Mouse (Mus musculus) heart, embryonic 13.5 days (tissue): ENCODE measurements around the gene Gm21921. TPM values are rescaled to one million over a fixed set of nuclear protein-coding genes. Genes with fewer than 3 reads are reported as not detected.
"Not testable (repeated sequence)": the region's sequence is repeated elsewhere in the genome, so short reads cannot be mapped to it uniquely, and the experiment has no call there.

Source experiments
- ATAC-seq: fragments of 200-750 bp; cut with Nextera tagmentation; 2 replicates; pipeline ENCODE4 v1.8.0; 2017; ENCODE audit warnings: moderate TSS enrichment; ENCODE audit not compliant: insufficient number of reproducible peaks, low FRiP score, low TSS enrichment; ENCODE audit errors: extremely low read depth
- H3K27ac ChIP-seq: fragments of 300-500 bp; sonication (generic); replicated peaks from 2 replicates; pipeline ENCODE4 v1.5.1; 2015; ENCODE audit warnings: moderate library complexity, mild to moderate bottlenecking, inconsistent platforms
- H3K27me3 ChIP-seq: fragments of 300-500 bp; sonication (generic); replicated peaks from 2 replicates; pipeline ENCODE4 v1.6.1; 2015; ENCODE audit warnings: mild to moderate bottlenecking, inconsistent platforms
- H3K36me3 ChIP-seq: fragments of 300-500 bp; sonication (generic); 2 replicates; pipeline ENCODE4 v1.6.1; 2015; ENCODE audit warnings: mild to moderate bottlenecking, inconsistent platforms
- H3K4me1 ChIP-seq: fragments of 300-500 bp; sonication (generic); 2 replicates; pipeline ENCODE4 v1.6.1; 2015; ENCODE audit warnings: inconsistent platforms
- H3K4me2 ChIP-seq: fragments of 300-500 bp; sonication (generic); 2 replicates; pipeline ENCODE4 v1.6.1; 2015; ENCODE audit warnings: inconsistent platforms, mild to moderate bottlenecking, moderate library complexity
- H3K4me3 ChIP-seq: fragments of 300-500 bp; sonication (generic); 2 replicates; pipeline ENCODE4 v1.5.1; 2015; ENCODE audit warnings: moderate library complexity, mild to moderate bottlenecking, inconsistent platforms
- H3K9ac ChIP-seq: fragments of 300-500 bp; sonication (generic); 2 replicates; pipeline ENCODE4 v1.6.1; 2015; ENCODE audit warnings: inconsistent platforms, mild to moderate bottlenecking, moderate library complexity
- H3K9me3 ChIP-seq: fragments of 300-500 bp; sonication (generic); 2 replicates; pipeline ENCODE4 v1.6.1; 2016; ENCODE audit warnings: inconsistent platforms
- WGBS: fragments of 180-500 bp; shearing (Covaris S2); methylation state at CpG from one replicate; pipeline ENCODE4 v1.1.7; 2015; ENCODE audit warnings: mixed read lengths; 5-methylcytosine and 5-hydroxymethylcytosine counted together
- polyA plus RNA-seq: library from polyadenylated mRNA; unstranded; fragments of >200 nt; fragmentation: Nextera tagmentation; extraction: Ambion mirVana; gene quantifications from 2 replicates; pipeline ENCODE4 v1.2.1, GENCODE M21; 2015

Gene Gm21921
- not detected in 2 replicates for polyA plus RNA-seq

DNA sequence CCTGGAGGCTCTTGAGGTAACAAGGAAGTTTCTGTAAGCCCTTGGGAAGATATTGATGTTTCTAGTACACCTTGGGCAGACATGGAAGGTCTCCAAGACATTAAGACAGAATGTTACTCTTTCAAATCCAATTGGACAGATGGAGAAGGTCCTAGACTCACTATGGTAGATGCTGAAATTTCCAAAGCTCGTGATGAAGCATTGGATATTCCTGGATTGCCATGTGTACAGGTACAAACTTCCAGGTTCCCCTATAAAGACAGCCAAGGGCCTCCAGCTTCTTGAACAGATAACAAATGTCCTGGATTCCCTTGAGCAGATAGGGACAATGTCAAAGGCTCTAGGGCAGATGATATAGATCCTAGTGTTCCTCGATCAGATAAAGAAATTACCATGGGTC is at the start of gene Gm21921:
Gene Gm21921, minus strand, starts transcription at position 101 of the 400 bp plus-strand sequence.
- H3K9me3 ChIP-seq, H3K4me3 ChIP-seq, H3K27ac ChIP-seq, H3K36me3 ChIP-seq, H3K9ac ChIP-seq, H3K4me1 ChIP-seq, H3K27me3 ChIP-seq, H3K4me2 ChIP-seq, ATAC-seq: not testable (repeated sequence)
- WGBS = no CpG with 5 or more reads among the region's 2 CpGs
